Mouse (Mus musculus) ovary, postnatal 10 days (tissue): ENCODE results near the gene Nudt21.

Experiments
- DNase-seq: peaks from one replicate; pipeline ENCODE4 v3.0.0; 2022; ENCODE audit warnings: low spot score

Gene Nudt21

DNA sequence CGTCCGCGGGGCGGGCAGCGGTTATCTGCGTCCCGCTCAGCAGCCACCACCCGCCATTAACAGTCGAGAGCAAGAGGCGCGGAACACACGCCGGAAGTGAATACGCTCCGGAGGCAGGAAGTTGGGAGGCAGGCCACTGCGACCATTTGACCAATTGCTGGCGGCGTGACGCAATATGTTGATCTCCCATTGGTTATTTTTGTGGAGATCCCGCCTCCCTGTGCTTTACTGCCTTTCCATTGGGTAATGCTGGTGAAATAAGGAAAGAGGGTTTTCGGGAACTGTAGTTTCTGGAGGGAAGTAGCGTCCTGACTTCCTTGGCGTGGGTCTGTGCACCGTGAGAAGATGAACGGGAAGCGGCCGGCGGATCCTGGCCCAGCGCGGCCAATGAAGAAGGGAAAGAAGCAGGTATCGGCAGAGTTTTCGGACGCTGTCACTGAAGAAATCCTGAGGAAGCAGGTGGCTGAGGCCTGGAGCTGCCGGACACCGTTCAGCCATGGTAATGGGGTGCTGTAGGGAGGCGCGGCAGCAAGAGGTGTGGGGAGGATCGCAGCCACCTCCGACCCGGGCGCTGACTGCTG lies at the start of gene Nudt21, which contains the start of gene Ogfod1:
Nudt21 (minus strand) TSS at position 88 of the 581 bp plus-strand sequence.
Ogfod1 (plus strand) TSS at position 255 of the 581 bp plus-strand sequence.
- DNase-seq, result peak; percentile 64

DNA sequence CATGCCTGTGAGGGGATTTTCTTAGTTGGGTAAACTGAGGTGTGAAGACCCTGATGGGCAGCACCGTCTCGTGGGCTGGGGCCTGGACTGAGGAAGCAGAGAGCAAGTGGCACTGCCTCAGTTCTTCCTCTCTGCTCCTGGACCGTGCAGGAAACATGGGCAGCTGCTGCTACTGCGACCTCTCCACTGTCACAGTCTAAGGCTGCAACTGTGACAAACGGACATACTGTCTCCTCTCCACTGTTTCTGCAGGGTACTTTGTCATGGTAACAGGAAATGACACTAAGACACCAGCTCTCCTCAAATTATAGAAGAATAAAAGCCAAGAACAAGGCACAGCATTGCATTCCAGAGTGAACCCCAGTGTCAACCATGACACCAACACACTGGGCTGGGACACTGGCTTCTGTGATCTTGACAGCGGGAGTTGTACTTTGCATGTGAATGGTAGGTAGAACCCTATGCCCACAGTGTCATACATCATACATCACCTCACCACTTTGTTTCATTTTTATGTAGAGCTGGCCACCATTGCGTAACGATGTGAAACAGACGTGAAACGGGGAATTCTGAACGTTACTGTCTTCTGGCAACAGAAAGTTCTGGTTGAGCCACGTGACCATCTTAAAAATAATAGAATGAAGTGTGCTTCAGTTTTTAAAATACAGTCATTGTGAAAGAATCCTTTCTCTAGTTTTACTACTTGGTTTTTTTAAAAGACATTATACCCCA lies 39.8 kb upstream of the Nudt21 start:
- DNase-seq, result no peak

DNA sequence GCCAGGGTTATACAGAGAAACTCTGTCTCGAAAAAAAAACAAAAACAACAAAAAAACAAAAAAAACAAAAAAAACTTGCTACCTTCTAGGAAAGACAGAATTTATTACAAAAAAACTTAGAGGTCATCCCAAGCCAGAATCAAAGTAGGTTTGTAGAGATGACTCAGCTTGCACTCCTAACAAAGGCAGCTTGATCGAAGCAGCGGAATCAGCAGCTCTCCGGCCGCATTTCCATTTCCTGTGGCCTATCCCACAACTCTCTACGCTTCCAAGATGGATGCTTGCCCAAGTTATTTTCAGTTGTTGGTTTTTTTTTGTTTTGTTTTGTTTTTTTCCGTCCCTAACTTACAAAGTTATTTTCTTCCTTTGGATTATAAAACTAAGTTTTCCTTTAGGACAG lies 32.0 kb upstream of the Nudt21 start:
- DNase-seq, result no peak

DNA sequence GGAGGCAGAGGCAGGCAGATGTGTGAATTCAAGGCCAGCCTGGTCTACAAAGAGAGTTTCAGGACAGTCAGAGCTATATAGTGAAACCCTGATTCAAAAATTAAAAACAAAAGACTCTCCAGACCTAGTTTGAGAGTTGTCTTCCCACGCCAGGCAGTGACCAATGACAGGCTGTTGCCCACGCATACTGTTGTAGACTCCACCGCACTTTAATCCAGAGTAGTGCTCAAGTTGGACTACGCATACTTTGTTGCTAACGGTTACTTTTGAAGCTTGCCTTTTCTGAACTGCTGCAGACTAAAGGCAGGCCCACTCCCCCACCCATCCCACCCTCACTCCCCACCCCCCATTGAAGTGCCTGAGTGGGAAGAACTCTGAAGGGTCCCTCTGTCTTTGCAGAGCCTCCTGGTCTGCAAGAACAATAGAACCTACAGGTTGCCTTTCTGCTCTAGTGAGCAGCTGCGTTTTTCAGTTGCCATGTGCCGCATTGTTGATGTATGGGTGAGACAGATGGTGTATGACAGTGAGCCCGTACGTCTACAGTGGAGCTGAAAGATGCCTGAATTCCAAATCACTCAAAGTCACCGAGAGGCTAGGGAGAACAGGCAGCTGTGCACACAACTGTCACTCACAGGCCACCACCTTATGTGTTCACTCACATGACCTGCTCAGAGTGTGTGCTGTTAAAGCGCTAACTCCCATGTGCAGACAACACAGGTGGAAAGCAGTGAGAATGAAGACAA lies 29.5 kb upstream of the Nudt21 start:
- DNase-seq, result no peak

DNA sequence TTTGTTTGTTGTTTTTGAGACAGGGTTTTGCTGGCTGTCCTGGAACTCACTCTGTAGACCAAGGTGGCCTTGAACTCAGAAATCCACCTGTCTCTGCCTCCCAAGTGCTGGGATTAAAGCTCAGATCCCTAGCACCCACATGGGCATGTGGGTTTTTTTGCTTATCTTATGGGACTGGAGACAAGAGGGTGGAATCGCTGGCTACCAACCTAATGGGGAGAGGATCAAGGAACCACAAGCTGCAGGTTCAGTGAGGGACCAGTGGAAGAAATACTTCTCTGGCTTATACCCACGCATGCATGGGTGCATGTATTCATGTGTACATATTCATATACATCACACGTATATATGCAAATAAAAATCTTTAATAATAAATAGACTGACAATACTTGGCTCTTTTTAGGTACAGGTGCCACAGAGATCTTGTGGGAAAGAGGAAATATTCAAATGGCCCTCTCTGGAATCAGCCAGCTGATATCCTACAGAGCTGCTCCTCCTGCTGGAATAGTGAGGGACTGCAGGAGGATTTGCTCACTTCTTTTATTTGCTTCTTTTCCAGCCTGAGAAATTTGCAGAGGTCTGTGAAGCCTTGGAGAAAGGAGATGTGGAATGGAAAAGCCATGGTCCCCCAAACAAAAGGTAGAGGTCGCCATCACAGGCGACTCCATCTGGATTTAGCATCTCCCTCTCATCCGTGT lies 20.5 kb upstream of the Nudt21 start:
- DNase-seq, result no peak

DNA sequence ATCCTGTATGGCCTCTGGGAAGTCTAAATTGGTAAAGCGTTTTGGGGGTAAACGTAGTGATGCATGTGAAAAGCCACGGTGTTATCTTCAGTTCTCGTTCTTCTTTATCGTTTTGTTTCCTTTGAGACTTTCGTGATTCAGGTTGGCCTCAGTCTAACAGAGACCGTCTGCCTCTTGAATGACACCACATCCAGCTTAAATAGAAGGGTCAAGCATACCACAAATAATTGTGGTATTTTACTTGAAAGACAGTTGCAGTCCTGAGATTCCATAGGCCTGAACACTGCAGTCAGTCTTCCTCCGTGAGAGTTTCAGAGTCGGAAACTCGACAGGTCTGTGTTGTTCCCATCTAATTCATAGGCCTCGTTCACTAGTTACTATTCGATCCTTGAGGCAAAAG lies 15.9 kb upstream of the Nudt21 start:
- DNase-seq, result no peak

DNA sequence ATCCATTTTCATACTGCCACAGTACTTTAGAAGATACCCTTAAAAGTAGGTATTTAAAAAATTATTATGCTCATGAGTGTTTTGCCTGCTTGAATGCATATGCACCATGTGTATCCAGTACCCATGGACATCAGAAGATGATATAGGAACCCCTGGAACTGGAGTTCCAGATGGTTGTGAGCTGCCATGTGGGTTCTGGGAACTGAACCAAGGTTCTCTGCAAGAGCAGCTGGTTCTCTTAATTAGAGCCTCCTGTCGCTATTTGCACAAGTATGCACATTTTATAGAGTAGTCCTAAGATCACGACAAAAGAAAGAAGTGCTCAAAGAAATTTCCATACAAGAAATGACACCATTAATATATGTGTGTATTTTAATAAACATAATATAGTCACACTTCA lies 11.0 kb upstream of the Nudt21 start:
- DNase-seq, result no peak

DNA sequence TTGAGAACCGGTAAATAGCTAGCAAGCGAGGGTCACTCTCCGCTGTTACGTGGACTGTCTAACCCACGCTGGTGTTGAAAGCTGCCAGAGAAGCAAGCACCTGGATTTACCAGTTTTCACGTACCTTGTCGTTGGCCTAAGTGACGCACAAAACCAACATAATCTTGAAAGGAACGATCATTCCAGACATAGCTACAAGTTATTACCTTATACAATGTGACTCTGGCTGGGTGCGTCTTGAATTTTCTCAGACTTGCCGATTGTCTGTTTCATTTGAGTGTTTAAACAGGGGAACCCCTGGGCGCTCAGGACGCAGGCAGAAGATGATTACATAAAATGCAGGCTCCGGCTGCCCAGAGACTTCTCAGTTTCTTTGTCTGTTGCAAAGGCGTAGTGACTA lies 975 bp upstream of the Nudt21 start:
- no peak for DNase-seq

DNA sequence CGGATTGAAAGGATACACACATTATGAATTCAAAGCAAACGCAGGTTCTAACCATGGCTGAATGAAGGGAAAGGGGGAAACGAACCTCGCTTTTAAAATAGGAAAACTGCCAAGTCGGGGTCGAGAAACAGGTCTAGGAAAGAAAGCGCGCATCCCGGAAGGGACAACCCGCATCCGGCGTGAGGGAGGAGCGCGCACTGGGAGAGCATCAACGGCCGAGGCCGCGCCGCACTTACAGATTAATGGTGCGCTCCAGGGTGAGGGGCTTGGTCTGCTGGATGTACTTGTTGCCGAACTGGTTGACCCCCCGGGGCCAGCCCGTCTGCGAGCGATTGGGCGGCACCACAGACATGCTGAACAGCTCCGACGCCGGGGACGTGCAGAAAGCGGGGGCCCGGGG lies 290 bp downstream of the Nudt21 start:
- peak; percentile 24 for DNase-seq

DNA sequence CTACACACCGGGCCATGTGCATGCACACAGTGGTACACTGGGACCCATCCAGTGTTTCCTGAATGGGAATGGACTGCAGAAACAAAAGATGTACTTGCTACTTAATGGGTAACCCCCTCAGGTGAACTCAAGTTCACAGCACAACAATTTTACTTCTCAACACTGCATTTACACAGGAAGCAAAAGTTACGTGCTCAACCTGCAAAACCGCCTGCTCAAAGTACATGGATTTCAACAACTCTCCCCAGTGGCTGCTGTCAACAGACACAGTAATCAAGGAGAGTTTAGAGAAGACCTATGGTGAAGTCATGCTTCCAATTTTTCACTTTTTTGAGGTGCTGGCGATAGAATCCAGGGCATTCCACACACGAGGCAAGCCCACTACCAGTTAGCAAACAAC lies 1.6 kb downstream of the Nudt21 start:
- no peak for DNase-seq

DNA sequence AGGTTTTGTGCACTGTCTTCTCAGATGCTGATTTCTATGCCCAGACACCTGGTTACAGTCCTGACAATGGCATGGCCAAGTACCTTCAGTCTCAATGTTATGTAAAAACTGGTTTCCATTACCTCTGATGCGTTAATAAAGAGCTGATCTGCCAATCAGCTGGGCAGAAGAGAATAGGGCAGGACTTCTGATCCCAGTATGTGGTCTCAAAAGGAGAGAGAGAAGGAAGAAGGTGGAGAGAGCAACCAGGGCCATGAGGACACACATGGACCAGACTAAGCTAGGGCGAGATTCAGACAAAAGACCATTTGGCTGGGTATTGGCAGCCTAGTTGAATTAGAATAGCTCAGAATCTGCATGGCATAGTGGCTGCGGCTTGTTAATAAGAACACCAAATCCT lies 3.2 kb downstream of the Nudt21 start:
- no peak for DNase-seq

DNA sequence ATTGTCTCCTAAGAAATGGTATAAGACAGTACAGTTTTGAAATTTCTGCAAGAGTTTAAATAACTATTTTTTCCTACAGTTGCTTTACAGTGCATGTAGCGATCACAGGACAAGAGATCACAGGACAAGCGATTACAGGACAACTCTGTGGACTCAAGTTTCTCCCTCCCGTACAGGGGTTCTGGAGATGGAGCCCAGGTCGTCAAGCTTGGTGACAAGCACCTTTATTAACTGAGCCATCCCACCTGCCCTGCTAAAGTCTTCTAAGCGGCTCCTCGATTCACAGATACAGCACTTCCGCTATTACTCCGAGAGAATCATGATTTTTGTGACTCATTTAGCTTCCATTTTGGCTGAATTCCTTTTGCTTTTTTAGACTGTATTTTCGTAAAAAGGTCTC lies 7.1 kb downstream of the Nudt21 start:
- no peak for DNase-seq

DNA sequence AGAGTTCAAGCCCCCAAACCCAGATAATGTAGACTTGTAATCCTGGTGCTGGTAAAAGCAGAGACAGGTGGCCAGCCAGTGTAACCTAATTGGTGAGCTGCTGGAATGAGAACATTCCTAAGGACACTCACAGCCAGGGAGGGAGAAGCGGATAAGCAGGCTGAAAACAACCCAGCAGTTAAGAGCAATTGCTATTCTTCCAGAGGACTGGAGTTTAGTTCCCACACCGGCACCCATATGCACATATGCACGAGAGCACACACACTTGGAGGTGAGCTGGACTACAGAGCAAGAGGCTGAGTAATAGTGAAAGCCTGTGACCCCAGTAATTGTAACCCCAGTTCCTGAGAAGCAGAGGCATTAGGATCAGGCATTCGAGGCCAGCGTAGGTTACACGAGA lies 12.9 kb downstream of the Nudt21 start:
- DNase-seq, result no peak

DNA sequence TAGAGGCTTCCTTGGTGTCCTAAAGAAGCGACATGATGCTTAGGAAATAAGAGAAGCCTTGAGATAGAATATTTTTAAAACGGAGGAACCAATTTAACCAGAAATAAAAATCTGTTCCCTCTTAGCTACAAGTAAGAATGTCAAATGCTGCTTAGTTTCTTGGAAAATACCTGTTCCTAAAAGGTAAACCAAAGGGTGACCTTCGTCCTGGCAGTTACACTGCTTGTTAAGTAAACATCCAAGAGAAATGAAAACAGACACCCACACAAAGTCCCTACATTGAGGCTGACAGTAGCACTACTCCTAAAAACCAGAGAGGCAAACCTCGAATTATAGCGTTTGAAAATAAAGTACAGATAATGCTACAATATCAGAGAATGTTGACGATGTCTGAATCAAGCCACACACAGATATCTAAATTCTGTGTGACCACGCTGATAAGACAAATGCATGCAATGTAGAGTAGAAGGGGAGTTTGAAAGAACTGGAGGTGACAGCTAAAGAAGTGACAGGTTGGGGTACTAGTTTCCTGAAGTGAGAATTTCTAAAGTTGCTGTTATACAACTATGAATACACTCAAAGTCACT lies 23.7 kb downstream of the Nudt21 start:
- no peak for DNase-seq

DNA sequence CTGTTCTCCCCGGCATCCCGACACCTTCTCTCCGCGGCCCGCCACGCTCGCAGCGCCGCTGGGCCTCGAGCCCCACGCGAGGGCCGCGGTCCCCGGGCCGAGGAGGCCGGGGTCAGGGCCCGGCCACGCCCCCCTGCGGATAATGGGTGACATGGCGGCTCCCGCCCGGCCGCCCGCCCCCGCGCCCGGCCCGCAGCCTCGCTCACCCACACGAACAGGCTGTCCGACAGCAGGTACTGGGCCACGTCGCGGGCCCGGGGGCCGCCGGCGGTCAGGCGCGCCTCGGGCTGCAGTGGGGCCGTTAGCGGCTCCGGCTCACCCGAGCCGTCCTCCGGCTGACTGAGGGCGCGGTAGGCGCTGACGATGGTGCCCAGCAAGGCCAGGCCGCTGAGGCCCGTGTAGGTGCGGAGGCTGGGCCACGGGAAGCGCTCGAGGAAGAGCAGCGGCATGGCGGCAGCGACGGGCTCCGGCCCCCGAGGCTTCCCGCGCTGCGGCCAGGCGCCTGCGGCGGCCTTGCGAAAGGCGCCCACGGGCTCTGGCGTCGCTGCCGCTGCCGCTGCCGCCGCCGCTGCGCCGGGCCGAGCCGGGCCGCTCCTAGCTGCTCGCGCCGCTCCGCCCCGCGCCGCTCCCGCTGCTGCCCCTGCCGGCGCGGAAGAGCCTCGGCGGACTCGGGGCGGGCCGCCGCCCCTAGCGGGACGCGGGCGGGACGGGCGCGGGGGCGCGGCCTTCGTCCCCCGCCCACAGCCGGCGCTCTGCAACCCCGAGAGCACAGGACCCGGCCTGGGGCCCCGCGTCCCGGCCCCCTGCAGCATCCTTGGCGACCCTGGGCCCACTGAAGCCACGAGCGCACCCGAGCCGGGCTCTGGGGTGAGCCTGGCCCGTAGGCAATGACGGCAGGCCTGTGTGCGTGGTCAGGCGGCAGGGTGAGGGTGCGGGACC lies 24.5 kb downstream of the Nudt21 start, which contains the start of gene Amfr:
Amfr (minus strand) TSS at position 830 of the 939 bp plus-strand sequence.
- DNase-seq, result peak; percentile 45

DNA sequence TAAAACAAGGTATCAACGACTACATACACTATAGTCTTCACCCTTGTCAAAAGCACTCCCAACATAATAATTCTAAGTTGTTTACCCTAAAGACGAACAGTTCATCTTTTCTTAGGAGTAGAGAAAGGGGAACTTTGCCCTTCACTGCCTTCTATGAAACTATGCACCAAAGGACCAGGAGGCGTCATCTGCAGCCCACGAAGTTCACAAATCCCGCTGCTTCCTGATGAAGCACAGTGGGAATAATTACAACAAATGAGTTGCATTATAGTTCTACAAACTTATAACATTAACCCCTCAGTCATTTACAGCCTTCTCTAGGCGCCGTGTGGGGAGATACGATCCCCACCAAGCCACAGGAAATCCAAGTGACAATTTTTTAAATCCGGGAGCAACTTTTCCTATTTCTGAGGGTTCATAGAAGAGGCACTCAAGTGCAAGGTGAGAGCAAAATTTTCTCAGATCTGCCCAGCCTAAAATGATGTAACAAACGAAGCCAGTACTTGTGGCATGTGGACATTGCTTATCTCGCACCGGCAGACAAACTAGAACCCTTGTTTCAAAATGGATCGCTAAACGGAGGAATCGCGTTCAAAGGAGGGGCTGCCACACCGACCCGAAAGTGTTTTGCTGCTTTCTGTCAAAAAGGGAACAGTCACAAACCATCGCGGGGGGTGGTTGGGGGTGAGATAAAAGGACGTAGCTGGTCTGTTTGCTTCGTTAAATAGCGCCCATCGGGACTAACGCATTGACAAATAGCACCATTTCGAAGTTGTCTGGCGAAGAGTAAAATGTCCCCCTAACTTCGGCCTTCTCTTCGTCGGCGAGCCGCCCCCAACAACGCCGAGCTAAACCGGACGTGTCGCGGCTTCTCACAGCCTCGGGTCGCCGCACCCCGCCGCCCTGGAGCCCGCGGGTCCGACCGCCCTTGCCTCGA lies 25.5 kb downstream of the Nudt21 start:
- DNase-seq, result no peak

DNA sequence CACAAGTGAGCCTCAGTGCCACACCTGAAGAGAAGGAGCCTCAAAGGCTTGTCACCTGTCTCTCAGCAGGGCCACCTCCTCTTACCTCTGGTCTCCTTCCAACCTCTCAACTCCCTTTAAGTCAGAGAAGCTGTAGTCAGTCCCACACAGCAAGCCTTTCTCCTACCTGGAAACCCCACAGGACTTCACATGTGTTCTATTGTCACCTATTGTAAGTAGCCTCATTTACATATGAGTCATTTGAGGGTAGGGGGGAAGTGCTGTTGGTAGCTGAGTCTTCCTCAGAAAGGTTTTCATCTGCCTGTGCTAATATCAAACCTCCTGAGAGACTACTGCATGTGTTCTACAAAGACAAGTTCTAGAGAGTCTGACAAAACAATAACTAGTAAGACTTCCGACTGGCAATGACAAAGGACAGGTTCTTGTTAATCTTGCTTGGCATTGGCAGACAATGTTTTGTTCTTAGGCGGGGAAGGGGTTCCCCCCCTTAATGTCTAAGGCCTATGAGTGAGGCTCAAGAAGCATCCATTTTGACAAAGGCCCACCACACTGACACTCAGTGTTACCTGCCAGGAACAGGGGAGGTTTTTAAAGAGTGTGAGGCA lies 26.6 kb downstream of the Nudt21 start:
- DNase-seq, result no peak

DNA sequence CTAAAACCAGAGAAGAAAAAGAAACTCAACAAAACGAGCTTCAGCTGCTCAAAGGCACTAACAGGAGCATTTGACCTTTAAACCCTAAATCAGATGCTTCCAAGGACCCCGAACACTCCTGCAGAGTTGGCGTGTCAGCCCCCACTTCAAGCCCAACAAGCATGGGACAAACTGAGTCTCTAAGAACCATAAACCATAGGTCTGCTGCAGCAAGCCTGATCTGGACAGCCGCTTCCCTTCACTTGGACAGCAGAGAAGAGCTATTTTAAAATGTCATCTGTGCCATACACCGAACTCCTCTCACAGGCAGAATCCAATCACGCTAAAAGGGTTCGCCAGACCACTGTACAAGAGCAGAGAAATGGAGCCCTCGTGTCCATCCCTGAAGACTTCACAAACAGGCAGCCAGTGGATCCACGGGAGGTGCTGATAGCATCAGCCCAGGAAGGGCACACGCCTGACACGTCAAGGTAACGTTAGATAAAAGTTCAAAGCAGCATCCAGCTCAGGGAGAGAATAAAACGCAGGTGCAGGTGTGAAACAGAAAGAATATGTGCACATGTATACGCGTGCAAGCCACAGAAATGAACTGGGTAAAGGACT lies 27.5 kb downstream of the Nudt21 start:
- DNase-seq, result no peak

DNA sequence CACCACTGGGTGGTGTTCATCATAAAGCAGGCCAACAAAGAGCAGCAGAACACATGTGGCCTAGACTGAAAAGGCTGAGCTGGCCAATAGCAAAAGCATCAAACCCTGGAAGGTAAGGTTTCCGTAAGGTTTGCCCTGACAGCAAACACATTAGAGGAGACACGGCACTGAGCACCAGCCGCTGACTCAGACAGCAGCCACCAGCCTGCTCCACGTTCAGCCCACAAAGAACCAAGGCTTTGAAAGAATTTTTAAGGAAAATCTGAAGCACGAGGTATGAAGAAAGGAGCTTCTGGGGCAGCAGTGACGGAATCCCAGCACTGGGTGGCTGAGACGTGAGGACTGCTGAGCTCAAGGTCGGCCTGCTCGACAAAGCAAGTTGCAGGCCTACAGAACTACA lies 32.7 kb downstream of the Nudt21 start:
- no peak for DNase-seq
